Mouse (Mus musculus): ENCODE measurements at regions not wholly inside any gene's neighbourhood (a gene's known extent, or its start where the extent isn't known, plus 50 kb on each side); places are given as distances from the start of the nearest gene placed in this dataset.

- ATAC-seq (ENCODE audit: insufficient number of reproducible peaks, insufficient read depth, low FRiP score, low TSS enrichment, low read depth): no peak
- Histone ChIP-seq H3K36me3 (no peaks in the 10 kb centered on the region), H3K4me1 (no peaks in the 10 kb centered on the region), H3K4me3 (no peak overlapping the region), H3K4me2 (no peak overlapping the region), H3K9me3 (no peaks in the 10 kb centered on the region), H3K27me3 (no peaks in the 10 kb centered on the region), H3K27ac (no peak overlapping the region), H3K9ac (no peak overlapping the region)
- WGBS: 75% methylated on average over 9 of the region's 9 CpGs
Measured at GRCm38 (mm10) chr2:131436149-131436548, 55.1 kb upstream of the Smox start.

DNA sequence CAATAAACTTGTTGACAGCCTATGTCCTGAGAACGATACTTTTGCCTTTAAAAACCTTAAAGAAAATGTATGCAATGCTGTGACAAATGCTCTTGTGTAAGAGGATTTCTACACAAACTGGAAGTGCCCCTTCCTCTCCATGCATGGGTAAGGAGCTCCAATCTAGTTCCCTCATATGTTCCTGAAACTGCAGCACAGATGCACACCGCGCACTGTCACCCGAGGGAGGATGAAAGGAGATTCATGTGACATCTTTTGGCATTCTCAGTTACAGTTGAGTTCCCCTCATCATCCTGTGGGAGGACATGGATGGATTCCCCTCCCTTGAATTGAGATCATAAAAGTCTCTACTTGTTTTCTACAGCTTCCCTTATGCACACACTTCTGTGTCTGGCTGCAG is 60.8 kb upstream of the Smox start:
- no peak for ATAC-seq (ENCODE audit: insufficient number of reproducible peaks, insufficient read depth, low FRiP score, low TSS enrichment, low read depth)
- Histone ChIP-seq H3K9me3 (no peaks in the 10 kb centered on the region), H3K9ac (no peak overlapping the region), H3K4me2 (no peak overlapping the region), H3K27me3 (no peaks in the 10 kb centered on the region), H3K27ac (no peak overlapping the region), H3K4me3 (no peak overlapping the region), H3K36me3 (no peaks in the 10 kb centered on the region), H3K4me1 (no peaks in the 10 kb centered on the region)
- WGBS: 88% methylated on average over 4 of the region's 4 CpGs

DNA sequence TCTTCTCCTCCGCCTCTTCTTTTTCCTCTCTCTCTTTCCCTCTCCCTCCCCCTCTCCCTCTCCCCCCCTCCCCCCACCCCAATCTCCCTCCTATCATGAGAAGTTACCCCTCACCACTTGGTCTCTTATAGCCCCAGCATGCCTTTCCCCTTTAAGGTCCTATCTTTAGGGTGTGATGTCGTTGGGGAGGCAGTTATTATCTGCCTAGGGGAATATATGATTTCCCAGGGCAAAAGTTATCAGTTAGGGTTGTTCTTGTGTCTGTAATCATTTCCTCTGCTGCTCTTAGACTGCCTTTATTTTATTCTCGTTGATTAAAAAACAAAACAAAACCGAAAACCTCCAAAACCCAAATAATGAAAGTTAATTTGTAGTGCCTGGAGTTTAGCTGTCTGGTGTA is 63.2 kb upstream of the Smox start:
- Histone ChIP-seq H3K27ac (no peak overlapping the region), H3K9ac (no peak overlapping the region), H3K27me3 (no peaks in the 10 kb centered on the region), H3K36me3 (no peaks in the 10 kb centered on the region), H3K9me3 (no peaks in the 10 kb centered on the region), H3K4me3 (no peak overlapping the region), H3K4me1 (no peaks in the 10 kb centered on the region), H3K4me2 (no peak overlapping the region)
- ATAC-seq (ENCODE audit: insufficient number of reproducible peaks, insufficient read depth, low FRiP score, low TSS enrichment, low read depth): no peak
- WGBS: 68% methylated on average over 4 of the region's 4 CpGs

DNA sequence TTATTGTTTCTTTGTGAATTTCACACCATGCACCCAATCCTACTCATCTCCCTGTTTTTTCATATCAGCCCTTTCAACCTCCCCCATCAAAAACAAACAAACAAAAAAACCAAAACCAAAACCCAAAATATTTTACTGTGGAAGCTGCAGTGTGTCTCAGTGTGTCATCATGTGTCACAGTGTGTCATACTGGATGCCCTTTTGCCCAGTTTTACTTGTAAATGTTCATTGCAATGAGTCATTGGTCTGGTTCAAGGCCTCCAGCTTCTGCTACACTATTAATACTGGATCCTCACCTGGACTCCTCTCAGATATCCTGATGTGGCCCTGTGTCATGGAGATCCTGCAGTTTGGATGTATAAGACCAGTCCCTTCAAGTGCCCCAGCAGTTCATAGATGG is 64.4 kb upstream of the Smox start:
- H3K9ac ChIP-seq: no peak overlapping the region
- no peaks in the 10 kb centered on the region for H3K4me1 ChIP-seq
- no peak for ATAC-seq (ENCODE audit: insufficient number of reproducible peaks, insufficient read depth, low FRiP score, low TSS enrichment, low read depth)

DNA sequence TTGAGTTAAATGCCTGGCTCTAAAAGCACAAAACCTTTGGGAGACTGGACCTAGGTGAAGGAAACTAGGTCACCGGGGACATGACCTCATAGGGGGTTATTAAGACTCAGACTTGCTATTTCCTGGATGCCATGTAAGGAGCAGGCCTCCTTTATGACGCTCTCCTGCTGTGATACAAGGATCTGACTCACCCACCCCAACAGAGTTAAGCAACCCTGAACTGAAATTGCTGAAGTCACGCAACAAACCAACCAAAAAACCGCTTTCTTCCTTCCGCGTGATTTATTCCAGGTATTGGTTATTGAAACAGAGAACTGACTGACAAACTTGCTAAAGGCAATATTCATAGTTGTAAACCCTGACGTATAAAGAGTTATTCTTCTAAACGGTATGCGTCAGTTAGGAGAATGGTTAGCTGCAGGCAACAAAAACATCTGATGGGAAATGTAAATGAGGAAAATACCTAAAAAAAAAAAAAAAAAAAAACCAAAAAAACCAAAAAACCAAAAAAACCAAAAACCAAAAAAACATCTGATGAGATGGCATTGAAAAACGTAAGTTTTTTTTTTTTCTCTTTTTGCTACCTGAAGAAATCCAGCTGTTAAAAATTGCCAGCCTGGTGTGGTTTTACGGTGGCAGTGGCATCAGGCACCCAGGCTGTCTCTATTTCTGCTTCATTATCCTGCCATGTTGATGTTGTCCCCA is 67.5 kb upstream of the Smox start:
- Histone ChIP-seq H3K4me2 (no peak overlapping the region), H3K27ac (no peak overlapping the region), H3K36me3 (no peaks in the 10 kb centered on the region), H3K4me1 (no peaks in the 10 kb centered on the region), H3K27me3 (no peaks in the 10 kb centered on the region), H3K9me3 (no peaks in the 10 kb centered on the region), H3K9ac (no peak overlapping the region), H3K4me3 (no peak overlapping the region)
- 72% methylated on average over 11 of the region's 11 CpGs for WGBS
- no peak for ATAC-seq (ENCODE audit: insufficient number of reproducible peaks, insufficient read depth, low FRiP score, low TSS enrichment, low read depth)

More for the DNA sequence above, 64.4 kb upstream of the Smox start:
- Histone ChIP-seq H3K4me2 (no peak overlapping the region), H3K27me3 (no peaks in the 10 kb centered on the region), H3K27ac (no peak overlapping the region), H3K9me3 (no peaks in the 10 kb centered on the region), H3K36me3 (no peaks in the 10 kb centered on the region), H3K4me3 (no peak overlapping the region)

GRCm38 (mm10) chr2:131422907-131423445 is 68.3 kb upstream of the Smox start:
- Histone ChIP-seq H3K4me3 (peak overlapping the region; percentile 55), H3K36me3 (no peaks in the 10 kb centered on the region), H3K9ac (peak overlapping the region; percentile 66), H3K27ac (peak overlapping the region; percentile 39; the same call in 1 of the 2 replicates), H3K4me1 (no peaks in the 10 kb centered on the region), H3K9me3 (no peaks in the 10 kb centered on the region), H3K27me3 (no peaks in the 10 kb centered on the region), H3K4me2 (peak overlapping the region; percentile 80)
- WGBS: under 1% methylated on average over 13 of the region's 13 CpGs
- ATAC-seq (ENCODE audit: insufficient number of reproducible peaks, insufficient read depth, low FRiP score, low TSS enrichment, low read depth): peak; percentile 64; the same call in 1 of the 2 replicates

GRCm38 (mm10) chr2:131418130-131418529 is 65.4 kb upstream of the Rnf24 start:
- Histone ChIP-seq H3K27me3 (no peaks in the 10 kb centered on the region), H3K4me3 (no peak overlapping the region), H3K9ac (no peak overlapping the region), H3K36me3 (no peaks in the 10 kb centered on the region), H3K4me1 (no peaks in the 10 kb centered on the region), H3K4me2 (no peak overlapping the region), H3K9me3 (no peaks in the 10 kb centered on the region), H3K27ac (no peak overlapping the region)
- ATAC-seq (ENCODE audit: insufficient number of reproducible peaks, insufficient read depth, low FRiP score, low TSS enrichment, low read depth): no peak
- WGBS: 66% methylated on average over 7 of the region's 7 CpGs

- Histone ChIP-seq H3K4me1 (no peaks in the 10 kb centered on the region), H3K27me3 (no peaks in the 10 kb centered on the region), H3K9ac (no peak overlapping the region), H3K4me3 (no peak overlapping the region), H3K27ac (no peak overlapping the region), H3K9me3 (no peaks in the 10 kb centered on the region), H3K36me3 (no peaks in the 10 kb centered on the region), H3K4me2 (no peak overlapping the region)
- 75% methylated on average over 2 of the region's 2 CpGs for WGBS
- ATAC-seq (ENCODE audit: insufficient number of reproducible peaks, insufficient read depth, low FRiP score, low TSS enrichment, low read depth): no peak
Measured at GRCm38 (mm10) chr2:131417472-131417871, 64.8 kb upstream of the Rnf24 start.

DNA sequence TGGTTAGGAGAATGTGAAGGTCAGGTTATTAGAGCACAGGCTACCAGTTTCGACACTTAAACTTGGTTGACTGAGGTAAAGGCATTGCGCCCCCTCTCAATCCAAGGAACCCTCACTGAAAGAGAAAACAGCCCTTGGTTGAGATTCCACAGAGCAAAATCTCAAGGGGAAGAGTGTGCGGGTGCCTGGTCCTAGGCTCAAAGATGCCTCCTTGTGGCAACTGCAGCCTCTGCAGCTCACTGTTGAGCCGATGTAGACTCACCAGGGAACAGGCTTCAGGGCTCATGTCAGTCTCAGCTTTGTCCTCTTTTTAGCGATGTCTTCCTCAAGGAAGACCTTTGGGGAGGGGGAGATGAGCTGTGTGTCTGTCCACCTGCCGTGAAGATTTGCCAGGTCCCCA is 63.8 kb upstream of the Rnf24 start:
- H3K4me3 ChIP-seq: no peak overlapping the region
- WGBS: 32% methylated on average over 6 of the region's 6 CpGs
- no peak for ATAC-seq (ENCODE audit: insufficient number of reproducible peaks, insufficient read depth, low FRiP score, low TSS enrichment, low read depth)

DNA sequence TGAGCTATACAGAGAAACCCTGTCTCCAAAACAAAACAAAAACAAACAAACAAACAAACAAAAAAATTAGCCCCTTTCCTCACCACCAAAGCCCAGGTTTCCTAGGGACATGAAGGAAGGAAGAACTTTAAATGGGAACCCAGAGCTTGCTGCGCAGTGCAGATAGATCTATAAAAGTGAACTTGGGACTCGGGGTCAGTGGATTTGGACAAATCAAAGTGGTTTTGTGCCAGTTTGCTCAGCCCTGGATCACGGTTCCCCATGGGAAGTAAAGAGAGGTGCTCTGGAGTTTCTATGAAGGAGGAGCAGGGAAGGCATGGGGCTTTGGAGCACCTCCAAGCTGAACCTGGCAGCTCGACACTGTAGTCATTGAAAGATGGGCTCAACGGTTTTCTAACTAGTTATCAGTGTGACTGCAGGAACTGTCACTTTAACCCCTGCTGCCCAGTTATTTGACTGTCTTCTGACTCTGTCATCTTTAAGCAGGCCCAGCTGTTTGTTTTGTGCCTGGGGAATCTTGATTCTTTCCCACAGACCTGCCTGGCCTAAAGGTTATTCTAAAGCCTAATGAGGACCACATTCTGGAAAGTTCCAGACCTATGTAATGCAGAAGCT is 58.3 kb upstream of the Rnf24 start:
- no peaks in the 10 kb centered on the region for H3K27me3 ChIP-seq
- H3K27ac ChIP-seq: no peak overlapping the region
- 71% methylated on average over 5 of the region's 5 CpGs for WGBS
- H3K4me3 ChIP-seq: no peak overlapping the region
- no peaks in the 10 kb centered on the region for H3K36me3 ChIP-seq
- no peaks in the 10 kb centered on the region for H3K4me1 ChIP-seq
- no peak for ATAC-seq (ENCODE audit: insufficient number of reproducible peaks, insufficient read depth, low FRiP score, low TSS enrichment, low read depth)
- no peak overlapping the region for H3K4me2 ChIP-seq
- H3K9me3 ChIP-seq: no peaks in the 10 kb centered on the region
- H3K9ac ChIP-seq: no peak overlapping the region

More for the DNA sequence above, 63.8 kb upstream of the Rnf24 start:
- Histone ChIP-seq H3K4me1 (no peaks in the 10 kb centered on the region), H3K27ac (no peak overlapping the region), H3K9ac (no peak overlapping the region), H3K36me3 (no peaks in the 10 kb centered on the region), H3K27me3 (no peaks in the 10 kb centered on the region), H3K4me2 (no peak overlapping the region), H3K9me3 (no peaks in the 10 kb centered on the region)

DNA sequence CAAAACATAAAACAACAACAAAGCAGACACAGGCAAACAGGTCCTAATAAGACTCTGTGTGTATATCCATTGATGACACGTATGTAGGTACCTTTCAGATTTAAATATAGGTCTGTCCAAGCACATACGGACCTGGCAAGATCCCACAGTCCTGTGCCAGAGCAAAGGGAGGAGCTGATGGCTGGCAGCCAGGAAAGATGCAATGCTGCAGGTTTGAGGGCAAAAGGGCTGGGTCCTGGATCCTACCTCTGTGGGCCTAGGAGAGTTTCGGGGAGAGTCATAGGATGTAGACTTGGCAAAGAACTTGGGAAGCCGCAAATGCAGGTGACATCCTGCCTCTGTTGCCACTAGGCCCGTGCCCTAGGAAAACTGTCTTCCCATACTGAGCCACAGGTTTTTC is 54.6 kb upstream of the Rnf24 start:
- H3K36me3 ChIP-seq: no peaks in the 10 kb centered on the region
- no peaks in the 10 kb centered on the region for H3K27me3 ChIP-seq
- no peak overlapping the region for H3K4me2 ChIP-seq
- H3K9ac ChIP-seq: no peak overlapping the region
- no peak overlapping the region for H3K27ac ChIP-seq
- WGBS: 83% methylated on average over 5 of the region's 5 CpGs
- ATAC-seq (ENCODE audit: insufficient number of reproducible peaks, insufficient read depth, low FRiP score, low TSS enrichment, low read depth): no peak
- H3K4me1 ChIP-seq: peaks cover 8% of the 10 kb centered on the region
- H3K9me3 ChIP-seq: no peaks in the 10 kb centered on the region
- H3K4me3 ChIP-seq: no peak overlapping the region

DNA sequence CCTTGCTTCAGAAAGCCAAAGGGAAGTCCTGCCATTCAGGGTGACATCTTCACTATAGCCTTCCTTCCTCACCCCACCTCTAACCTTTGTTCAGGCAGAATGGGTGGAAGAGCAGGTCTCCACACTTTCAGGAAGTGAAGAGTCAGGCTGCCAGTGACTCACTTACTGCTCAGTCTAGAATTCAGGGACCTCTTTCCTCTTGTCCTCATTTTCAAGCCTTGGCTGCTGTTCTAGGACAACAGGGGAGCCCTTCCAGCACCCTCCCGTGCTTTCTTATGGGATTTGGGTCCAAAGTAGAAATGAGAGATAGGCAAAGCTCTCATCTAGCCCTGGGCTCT is 51.5 kb upstream of the Rnf24 start:
- no peak overlapping the region for H3K27ac ChIP-seq
- H3K4me1 ChIP-seq: peaks cover 23% of the 10 kb centered on the region
- 57% methylated on average over 1 of the region's 1 CpGs for WGBS
- H3K36me3 ChIP-seq: no peaks in the 10 kb centered on the region
- no peaks in the 10 kb centered on the region for H3K9me3 ChIP-seq
- H3K9ac ChIP-seq: no peak overlapping the region
- no peak for ATAC-seq (ENCODE audit: insufficient number of reproducible peaks, insufficient read depth, low FRiP score, low TSS enrichment, low read depth)
- H3K4me3 ChIP-seq: no peak overlapping the region
- H3K4me2 ChIP-seq: no peak overlapping the region
- no peaks in the 10 kb centered on the region for H3K27me3 ChIP-seq
